Mouse (Mus musculus): ENCODE results near the gene Ddx58.

DNA sequence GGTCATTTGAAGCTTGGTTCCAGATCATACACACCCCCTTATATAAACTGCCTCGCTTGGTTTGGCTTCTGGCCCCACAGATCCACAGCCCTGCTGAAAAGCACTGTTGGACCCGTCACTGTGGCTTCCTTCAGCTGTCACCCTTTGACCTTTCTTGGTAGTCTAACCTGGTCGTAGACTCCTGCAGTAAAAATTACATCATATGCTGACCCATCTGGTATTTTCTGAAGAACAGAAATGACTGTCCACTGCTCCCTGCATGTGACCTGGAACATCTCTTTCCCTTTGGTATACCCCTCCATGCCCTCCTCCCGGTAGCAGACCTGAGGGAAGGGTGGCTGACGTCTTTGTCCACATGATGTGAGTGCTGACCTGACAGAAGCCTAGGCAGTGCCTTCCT, 55.2 kb downstream of the Ddx58 start:
- TF ChIP-seq POLR2A (IDR thresholded peaks at IDR 0.05; ENCODE audit: low read depth, low read length) (no peak), CTCF (IDR thresholded peaks at IDR 0.05; ENCODE audit: extremely low read depth, insufficient read length, insufficient replicate concordance, low read depth, low read length) (no peak)

Measured in small intestine, adult 2 months (tissue).